Mouse (Mus musculus): ENCODE measurements around the gene Rsph1. TPM values are rescaled to one million over a fixed set of nuclear protein-coding genes. Genes with fewer than 3 reads are reported as not detected.

Gene Rsph1
- polyA plus RNA-seq, 1 experiment from 2014 or later = 6.7 TPM

DNA sequence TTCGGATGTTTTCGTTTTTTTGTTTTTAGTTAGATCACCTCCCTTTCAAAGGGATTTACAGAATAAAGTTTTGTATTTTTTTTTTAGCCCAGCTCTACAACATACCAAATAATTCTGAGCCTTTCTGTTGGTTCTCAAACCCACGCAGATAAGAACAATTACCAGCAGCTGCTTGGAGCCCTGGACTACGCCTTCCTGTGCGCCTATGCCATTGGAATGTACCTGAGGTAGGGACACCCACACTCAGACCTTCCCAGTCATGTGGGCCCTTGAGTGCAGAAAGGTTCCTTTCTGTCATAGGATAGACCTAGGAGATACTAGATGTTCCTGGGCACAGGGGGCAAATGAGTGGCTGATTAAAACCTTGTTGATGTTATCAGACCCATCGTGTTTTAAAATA is 38.8 kb upstream of the Rsph1 start:
- Histone ChIP-seq H3K27ac (replicated peaks) (no peak overlapping the region), H3K27me3 (no peaks in the 10 kb centered on the region), H3K36me3 (0 out of 2 replicates have a peak, but pooled peaks cover 4% of the 10 kb centered on the region), H3K4me1 (peaks cover 7% of the 10 kb centered on the region; the same call in 1 of the 2 replicates), H3K4me2 (replicated peaks) (no peak overlapping the region), H3K9ac (replicated peaks) (no peak overlapping the region), H3K4me3 (no peak overlapping the region), H3K9me3 (no peaks in the 10 kb centered on the region)
- 74% methylated on average over 6 of the region's 6 CpGs for WGBS
- no peak for ATAC-seq (replicated peaks)

DNA sequence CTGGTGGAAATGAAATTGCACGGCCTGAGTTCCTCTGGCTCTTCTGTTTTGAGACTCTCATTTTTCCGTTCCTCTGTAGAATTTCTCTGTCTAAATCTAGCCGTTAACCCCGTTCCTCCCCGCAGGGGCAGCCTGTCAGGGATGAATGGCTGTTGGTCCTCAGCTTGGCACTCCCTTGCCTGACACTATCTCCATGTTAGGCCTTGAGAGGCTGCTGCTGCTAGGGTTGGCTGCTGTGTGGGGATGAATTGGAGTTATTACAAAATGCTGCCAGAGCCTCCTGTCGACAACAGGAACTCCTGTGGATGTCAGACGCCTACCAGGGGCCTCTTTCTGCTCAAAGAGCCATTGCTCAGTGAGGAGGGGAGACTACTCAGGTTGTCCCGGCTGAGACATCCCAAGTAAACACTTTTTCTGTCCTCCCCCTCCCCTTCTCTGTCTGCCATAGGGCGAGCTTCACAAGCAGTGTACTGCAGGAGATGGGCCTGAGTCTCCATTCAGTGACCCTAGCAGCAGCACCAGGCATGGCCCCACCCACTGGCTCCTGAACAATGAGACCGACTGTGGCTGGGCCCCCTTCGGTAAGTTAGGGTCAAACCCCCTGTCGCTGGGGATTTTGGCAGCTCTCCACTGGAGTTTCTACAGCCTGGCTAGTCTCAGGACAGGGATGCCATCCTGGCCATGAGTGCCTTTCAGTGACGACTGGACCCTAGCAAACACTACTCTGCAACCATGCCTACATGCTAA is 38.0 kb upstream of the Rsph1 start:
- no peak overlapping the region for H3K9ac ChIP-seq (replicated peaks)
- H3K4me1 ChIP-seq = peaks cover 7% of the 10 kb centered on the region; the same call in 1 of the 2 replicates
- H3K36me3 ChIP-seq = 0 out of 2 replicates have a peak, but pooled peaks cover 4% of the 10 kb centered on the region
- no peak overlapping the region for H3K4me2 ChIP-seq (replicated peaks)
- H3K27ac ChIP-seq (replicated peaks) = no peak overlapping the region; the same call in 1 of the 2 replicates
- no peak for ATAC-seq (replicated peaks)
- H3K4me3 ChIP-seq = no peak overlapping the region
- H3K9me3 ChIP-seq = no peaks in the 10 kb centered on the region
- 18% methylated on average over 13 of the region's 13 CpGs for WGBS
- no peaks in the 10 kb centered on the region for H3K27me3 ChIP-seq

DNA sequence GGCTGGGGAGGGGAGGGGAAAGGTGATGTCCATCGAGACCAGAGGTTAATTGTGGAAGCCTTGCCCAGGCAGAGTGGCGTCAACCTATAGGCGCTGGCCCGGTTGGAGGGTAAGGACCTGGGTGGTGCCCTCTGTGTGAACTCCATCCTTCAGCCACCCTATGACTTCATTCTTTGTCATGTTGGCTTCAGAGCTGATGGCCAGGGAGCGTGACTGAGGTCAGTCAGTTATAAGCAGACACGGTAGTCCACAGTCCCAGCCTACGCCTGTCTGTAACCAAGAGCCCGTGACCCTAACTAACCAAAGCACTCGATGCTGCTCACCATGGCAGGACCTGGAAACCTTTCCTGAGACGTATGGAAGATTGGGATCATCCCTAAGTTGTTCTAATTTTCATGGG is 35.5 kb upstream of the Rsph1 start:
- WGBS = 84% methylated on average over 10 of the region's 10 CpGs
- no peaks in the 10 kb centered on the region for H3K27me3 ChIP-seq
- no peak overlapping the region for H3K4me3 ChIP-seq
- H3K9ac ChIP-seq (replicated peaks) = no peak overlapping the region
- H3K27ac ChIP-seq (replicated peaks) = no peak overlapping the region
- H3K9me3 ChIP-seq = no peaks in the 10 kb centered on the region
- no peak for ATAC-seq (replicated peaks)
- H3K36me3 ChIP-seq = 0 out of 2 replicates have a peak, but pooled peaks cover 4% of the 10 kb centered on the region
- no peak overlapping the region for H3K4me2 ChIP-seq (replicated peaks)
- H3K4me1 ChIP-seq = peaks cover 7% of the 10 kb centered on the region; the same call in 1 of the 2 replicates

DNA sequence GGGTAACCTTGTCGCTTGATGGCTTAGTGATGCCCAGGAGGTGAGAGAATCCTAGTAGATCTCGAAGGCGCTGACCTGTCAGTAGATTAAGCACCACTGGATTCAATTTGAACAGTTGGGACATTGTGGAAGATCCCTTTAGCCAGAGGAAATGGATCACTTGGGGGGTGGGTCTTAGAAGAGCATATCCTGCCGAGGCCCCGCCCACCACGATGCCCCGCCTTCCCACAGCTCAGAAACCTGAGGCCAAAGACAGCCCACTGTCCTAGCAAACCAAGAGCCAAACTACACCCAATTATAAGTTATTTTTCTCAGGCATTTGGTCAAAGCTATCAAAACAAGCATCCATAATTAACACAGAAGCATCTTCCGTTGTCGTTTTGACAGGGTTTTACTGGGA is 33.9 kb upstream of the Rsph1 start:
- no peak overlapping the region for H3K27ac ChIP-seq (replicated peaks)
- H3K4me3 ChIP-seq = no peak overlapping the region
- no peaks in the 10 kb centered on the region for H3K36me3 ChIP-seq
- H3K9me3 ChIP-seq = no peaks in the 10 kb centered on the region
- H3K9ac ChIP-seq (replicated peaks) = no peak overlapping the region
- H3K27me3 ChIP-seq = no peaks in the 10 kb centered on the region
- no peak overlapping the region for H3K4me2 ChIP-seq (replicated peaks)
- no peak for ATAC-seq (replicated peaks)
- H3K4me1 ChIP-seq = peaks cover 7% of the 10 kb centered on the region; the same call in 1 of the 2 replicates
- 84% methylated on average over 9 of the region's 9 CpGs for WGBS

DNA sequence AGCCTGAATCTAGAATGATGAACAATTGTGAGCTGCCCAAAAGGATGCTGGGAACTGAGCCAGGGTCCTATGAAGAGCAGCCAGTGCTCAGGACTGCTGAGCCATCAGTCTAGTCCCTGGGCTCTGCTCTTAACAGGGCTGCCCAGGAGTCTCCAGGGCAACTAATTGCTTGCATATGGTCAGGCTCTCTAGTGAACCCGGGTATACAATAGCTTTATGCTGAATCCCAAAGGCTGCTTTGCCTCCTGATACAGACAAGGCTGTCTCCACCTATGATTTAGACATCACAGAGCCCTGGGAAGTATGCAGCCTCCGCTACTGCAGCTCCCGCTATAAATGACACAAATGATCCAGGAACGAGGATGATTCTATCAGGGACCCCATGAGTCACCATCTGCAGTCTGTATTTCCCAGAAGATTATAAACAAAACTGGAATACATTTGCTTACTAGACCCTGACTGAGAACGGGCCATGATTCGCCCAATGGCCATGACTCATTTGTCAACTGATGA is 32.2 kb upstream of the Rsph1 start:
- H3K27me3 ChIP-seq = no peaks in the 10 kb centered on the region
- WGBS = 58% methylated on average over 6 of the region's 6 CpGs
- no peaks in the 10 kb centered on the region for H3K4me1 ChIP-seq
- no peaks in the 10 kb centered on the region for H3K9me3 ChIP-seq
- ATAC-seq (replicated peaks) = no peak
- H3K4me3 ChIP-seq = no peak overlapping the region
- no peak overlapping the region for H3K27ac ChIP-seq (replicated peaks)
- H3K4me2 ChIP-seq (replicated peaks) = no peak overlapping the region
- H3K9ac ChIP-seq (replicated peaks) = no peak overlapping the region
- H3K36me3 ChIP-seq = no peaks in the 10 kb centered on the region

DNA sequence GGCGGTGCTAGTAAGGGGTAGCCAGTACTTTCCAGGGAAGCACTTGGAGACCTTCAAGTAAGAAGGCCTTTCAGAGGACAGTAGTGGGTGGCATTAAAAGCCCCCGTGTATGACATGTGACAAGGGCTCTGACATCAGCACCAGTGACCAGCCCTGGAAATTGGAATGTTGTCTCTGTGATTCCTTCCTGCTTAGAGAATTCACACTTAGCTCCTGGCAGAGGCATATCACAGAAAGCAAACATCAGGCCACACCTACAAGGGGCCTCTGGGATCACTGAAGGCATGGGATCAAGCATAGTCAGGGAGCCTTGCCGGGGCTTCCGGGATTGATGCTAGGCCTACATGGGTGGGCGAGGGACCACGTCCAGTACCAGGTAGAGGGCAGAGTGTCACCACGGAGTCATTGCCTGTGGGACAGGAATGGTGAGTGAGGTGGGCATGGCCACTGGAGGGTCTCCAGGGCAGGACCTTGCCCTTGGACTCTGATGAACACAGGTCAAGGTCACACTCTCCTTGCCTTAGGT is 31.2 kb upstream of the Rsph1 start:
- no peak overlapping the region for H3K4me2 ChIP-seq (replicated peaks)
- 96% methylated on average over 7 of the region's 7 CpGs for WGBS
- no peak overlapping the region for H3K4me3 ChIP-seq
- H3K9me3 ChIP-seq = no peaks in the 10 kb centered on the region
- no peak overlapping the region for H3K9ac ChIP-seq (replicated peaks)
- no peaks in the 10 kb centered on the region for H3K36me3 ChIP-seq
- no peaks in the 10 kb centered on the region for H3K27me3 ChIP-seq
- no peak for ATAC-seq (replicated peaks)
- no peaks in the 10 kb centered on the region for H3K4me1 ChIP-seq
- H3K27ac ChIP-seq (replicated peaks) = no peak overlapping the region

DNA sequence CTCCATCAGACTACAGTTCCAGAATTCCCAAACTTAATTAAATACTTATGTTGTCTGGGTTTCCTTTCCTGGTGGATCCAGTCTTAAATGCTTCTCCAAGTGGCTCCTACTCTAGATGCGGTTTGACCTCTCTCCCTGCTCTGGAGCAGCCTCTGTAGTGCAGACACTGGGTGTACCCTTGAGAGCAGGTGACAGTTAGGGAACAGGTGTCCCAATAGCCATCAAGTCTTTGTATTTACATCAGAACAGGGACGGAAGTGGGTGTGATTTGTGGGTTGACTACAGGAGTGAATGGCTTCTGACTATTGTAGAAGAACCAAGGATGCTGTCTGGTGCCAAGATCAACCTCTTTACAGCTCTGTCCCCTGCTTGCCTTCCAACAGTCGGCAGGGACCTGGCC is 30.6 kb upstream of the Rsph1 start:
- 92% methylated on average over 3 of the region's 3 CpGs for WGBS
- H3K4me2 ChIP-seq (replicated peaks) = no peak overlapping the region
- no peaks in the 10 kb centered on the region for H3K27me3 ChIP-seq

DNA sequence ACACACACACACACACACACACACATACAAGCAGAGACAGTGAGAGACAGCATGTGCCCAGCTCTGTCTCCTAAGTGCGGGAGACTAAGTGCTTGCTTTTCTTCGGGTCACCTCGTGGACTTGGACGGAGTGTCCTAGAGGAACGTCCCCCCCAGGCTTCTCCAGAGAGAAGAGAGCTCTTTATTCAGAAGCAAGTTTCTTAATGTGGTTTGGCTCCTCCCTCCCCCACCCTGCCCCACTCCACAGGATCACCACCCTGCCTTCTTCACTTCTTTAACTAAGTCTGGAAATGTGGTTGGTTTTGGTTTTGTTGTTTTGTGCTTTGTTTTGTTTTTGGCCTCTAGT is 28.6 kb upstream of the Rsph1 start:
- WGBS = 70% methylated on average over 5 of the region's 5 CpGs
- no peaks in the 10 kb centered on the region for H3K4me1 ChIP-seq

More for the DNA sequence above, 30.6 kb upstream of the Rsph1 start:
- Histone ChIP-seq H3K36me3 (no peaks in the 10 kb centered on the region), H3K4me1 (no peaks in the 10 kb centered on the region), H3K4me3 (no peak overlapping the region), H3K27ac (replicated peaks) (no peak overlapping the region), H3K9me3 (no peaks in the 10 kb centered on the region), H3K9ac (replicated peaks) (no peak overlapping the region)
- ATAC-seq (replicated peaks) = no peak

DNA sequence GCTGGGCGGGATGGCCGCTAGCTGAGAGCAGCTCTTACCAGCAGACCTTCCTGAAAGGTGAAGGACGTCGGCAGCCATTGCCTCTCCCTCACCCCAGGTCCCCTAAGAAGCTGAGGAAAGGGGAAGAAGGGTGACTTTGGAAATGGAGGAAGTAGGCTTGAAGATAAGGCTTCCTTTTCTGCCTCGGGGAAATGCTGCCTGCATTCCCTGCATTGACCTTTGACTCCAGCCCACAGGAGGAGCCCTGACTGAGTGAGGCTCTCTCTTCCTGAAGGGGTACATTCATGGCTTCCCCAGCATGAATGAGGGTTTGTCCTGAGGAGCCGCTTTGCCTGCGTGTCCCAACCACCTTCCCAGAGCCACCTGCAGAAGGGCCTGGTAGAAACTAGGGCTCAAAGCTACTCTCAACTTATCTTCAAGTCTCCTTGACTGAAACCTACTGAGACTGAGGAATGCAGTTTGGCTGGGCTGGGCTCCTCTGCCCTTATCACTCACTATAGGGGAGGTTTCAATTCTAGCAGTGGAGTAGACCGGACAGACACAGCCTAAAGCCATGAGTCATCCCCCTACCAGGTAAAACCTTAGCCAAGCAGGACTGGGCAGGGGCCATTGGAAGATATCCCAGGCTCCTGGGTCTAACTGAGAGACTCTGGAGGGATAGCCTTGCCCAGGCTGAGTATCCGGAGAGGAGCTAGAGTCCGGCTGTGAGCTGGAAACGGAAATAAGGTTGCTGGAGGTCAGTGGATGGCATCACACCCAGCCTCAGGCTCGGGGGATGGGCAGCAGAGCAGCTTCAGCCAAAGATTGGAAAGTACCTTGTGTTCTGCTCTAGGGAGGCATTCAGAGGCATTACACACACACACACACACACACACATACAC is 28.0 kb upstream of the Rsph1 start:
- WGBS = 74% methylated on average over 12 of the region's 12 CpGs

More for the DNA sequence above, 28.6 kb upstream of the Rsph1 start:
- Histone ChIP-seq H3K9me3 (no peaks in the 10 kb centered on the region), H3K9ac (replicated peaks) (no peak overlapping the region), H3K4me3 (no peak overlapping the region), H3K27me3 (no peaks in the 10 kb centered on the region), H3K4me2 (replicated peaks) (no peak overlapping the region), H3K36me3 (no peaks in the 10 kb centered on the region), H3K27ac (replicated peaks) (no peak overlapping the region)
- no peak for ATAC-seq (replicated peaks)

DNA sequence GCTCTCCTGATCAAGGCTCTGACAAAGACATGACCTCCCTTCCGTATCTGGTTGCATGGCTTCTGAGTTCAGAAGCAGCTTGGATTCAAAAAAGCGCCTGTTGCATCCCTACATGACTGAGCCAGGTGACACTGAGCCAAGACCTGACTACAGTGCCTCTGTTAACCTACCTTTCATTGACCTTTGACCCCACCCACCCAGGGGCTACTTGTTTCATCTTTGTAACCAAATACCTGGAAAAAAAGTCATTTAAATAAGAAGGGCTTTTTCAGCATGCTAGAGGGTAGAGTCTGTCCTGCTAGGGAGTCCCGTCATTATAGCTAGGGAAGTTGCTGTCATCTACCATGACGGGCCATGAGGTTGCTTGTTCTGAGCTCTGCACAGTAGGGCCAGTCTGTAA is 26.2 kb upstream of the Rsph1 start:
- no peak for ATAC-seq (replicated peaks)
- no peak overlapping the region for H3K9ac ChIP-seq (replicated peaks)
- no peaks in the 10 kb centered on the region for H3K9me3 ChIP-seq
- no peak overlapping the region for H3K27ac ChIP-seq (replicated peaks)
- no peak overlapping the region for H3K4me3 ChIP-seq
- H3K36me3 ChIP-seq = no peaks in the 10 kb centered on the region
- no peak overlapping the region for H3K4me2 ChIP-seq (replicated peaks)
- 83% methylated on average over 4 of the region's 4 CpGs for WGBS
- H3K4me1 ChIP-seq = no peaks in the 10 kb centered on the region
- H3K27me3 ChIP-seq = no peaks in the 10 kb centered on the region

More for the DNA sequence above, 28.0 kb upstream of the Rsph1 start:
- no peak overlapping the region for H3K4me2 ChIP-seq (replicated peaks)
- no peak overlapping the region for H3K27ac ChIP-seq (replicated peaks)
- no peaks in the 10 kb centered on the region for H3K27me3 ChIP-seq
- no peaks in the 10 kb centered on the region for H3K9me3 ChIP-seq
- H3K36me3 ChIP-seq = no peaks in the 10 kb centered on the region
- ATAC-seq (replicated peaks) = no peak
- no peak overlapping the region for H3K9ac ChIP-seq (replicated peaks)
- H3K4me1 ChIP-seq = no peaks in the 10 kb centered on the region
- H3K4me3 ChIP-seq = no peak overlapping the region

DNA sequence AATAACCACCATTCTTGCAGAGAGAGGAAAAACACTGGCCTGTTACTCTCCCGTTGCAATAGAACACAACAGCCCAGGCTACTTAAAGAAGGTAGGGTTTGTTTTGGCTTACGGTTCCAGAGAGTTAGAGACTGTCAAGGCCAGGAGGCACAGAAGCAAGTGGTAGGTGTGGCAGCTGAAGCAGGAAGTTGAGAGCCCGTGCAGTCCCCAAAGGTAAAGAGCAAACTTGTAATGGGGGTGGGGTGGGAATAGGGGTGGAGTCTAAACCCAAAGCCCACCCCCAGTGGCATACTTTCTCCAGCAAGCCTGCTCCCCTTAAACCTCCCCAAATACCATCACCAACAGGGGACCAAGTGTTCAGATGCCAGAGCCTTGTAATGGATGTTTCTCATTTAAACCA is 23.6 kb upstream of the Rsph1 start:
- H3K4me3 ChIP-seq = no peak overlapping the region
- H3K4me2 ChIP-seq (replicated peaks) = no peak overlapping the region
- H3K9ac ChIP-seq (replicated peaks) = no peak overlapping the region
- no peaks in the 10 kb centered on the region for H3K36me3 ChIP-seq
- no peak overlapping the region for H3K27ac ChIP-seq (replicated peaks)
- H3K4me1 ChIP-seq = peaks cover 19% of the 10 kb centered on the region
- ATAC-seq (replicated peaks) = no peak
- no peaks in the 10 kb centered on the region for H3K27me3 ChIP-seq
- 82% methylated on average over 3 of the region's 3 CpGs for WGBS
- H3K9me3 ChIP-seq = no peaks in the 10 kb centered on the region

DNA sequence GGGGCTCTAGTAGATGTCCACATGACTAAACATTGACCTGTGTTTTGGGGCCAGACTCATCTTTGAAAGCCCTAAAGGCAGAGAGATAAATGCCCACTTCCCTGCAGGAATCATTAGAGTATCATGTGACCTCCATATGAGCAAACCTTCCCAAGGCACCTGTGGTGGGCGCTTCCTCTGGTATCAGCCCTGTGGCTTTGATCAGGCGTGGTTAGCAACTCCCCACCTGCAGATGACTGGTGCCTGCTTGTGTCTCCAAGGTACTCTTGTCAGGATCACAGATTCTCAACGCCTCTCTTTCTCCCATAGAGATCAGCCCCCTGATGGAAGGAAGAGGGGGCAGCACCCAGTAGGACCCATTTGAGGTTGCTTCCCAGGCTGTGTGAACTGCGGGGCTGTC is 22.8 kb upstream of the Rsph1 start:
- H3K27me3 ChIP-seq = no peaks in the 10 kb centered on the region
- no peak overlapping the region for H3K4me3 ChIP-seq
- WGBS = 89% methylated on average over 4 of the region's 4 CpGs
- no peaks in the 10 kb centered on the region for H3K9me3 ChIP-seq
- no peak overlapping the region for H3K27ac ChIP-seq (replicated peaks)
- H3K9ac ChIP-seq (replicated peaks) = no peak overlapping the region
- H3K4me1 ChIP-seq = peaks cover 25% of the 10 kb centered on the region
- no peak overlapping the region for H3K4me2 ChIP-seq (replicated peaks)
- ATAC-seq (replicated peaks) = no peak
- no peaks in the 10 kb centered on the region for H3K36me3 ChIP-seq

All from forebrain, embryonic 15.5 days (tissue).